ENCODE assay signal across 18 mouse cellular contexts in genomic region chr2:24472111-24472510, GRCm38 (mm10). TPM values are rescaled to one million over a fixed set of nuclear protein-coding genes. Genes with fewer than 3 reads are reported as not detected.
DNase-seq lines count a peak whose midpoint lies in the region; ATAC-seq and TF ChIP-seq lines count a peak whose summit lies in the region.
"Had no signal": no experiment of that assay in that cellular context is flagged by ENCODE, and none has a peak within 500 bp of the region (broad histone marks: within the 10 kb centered on the region; RNA-seq: fewer than 3 reads in every experiment).

No protein-coding gene starts in this region.

- H3K4me1 ChIP-seq in kidney, embryonic 15.5 days, result peaks cover 50% of the 10 kb centered on the region
- H3K4me1 ChIP-seq in embryonic facial prominence, embryonic 10.5 days, result peaks cover 21% of the 10 kb centered on the region
- H3K4me1 ChIP-seq in hindbrain, embryonic 10.5 days (replicated peaks), result peaks cover 30% of the 10 kb centered on the region
- peaks cover 6% of the 10 kb centered on the region; the same call in 1 of the 2 replicates for H3K4me1 ChIP-seq in limb, embryonic 11.5 days (ENCODE audit: control insufficient read depth, insufficient read depth, low read length)
- peaks cover 5% of the 10 kb centered on the region; the same call in 1 of the 2 replicates for H3K4me1 ChIP-seq in liver, postnatal 0 days (ENCODE audit: insufficient read depth)
- H3K4me1 ChIP-seq: liver, embryonic 12.5 days had no signal

- DNase-seq in kidney, postnatal 10 days, result no peak
- peak; percentile 33 for DNase-seq in embryonic facial prominence, embryonic 10.5 days (ENCODE audit: low spot score)
- peak; percentile 23 for DNase-seq in hindbrain, embryonic 10.5 days (ENCODE audit: low spot score)
- peak; percentile 39 for DNase-seq in limb, embryonic 11.5 days (ENCODE audit: low spot score)
- DNase-seq in liver, postnatal 0 days, result no peak
- DNase-seq in gastrocnemius, postnatal 10 days, result no peak
- DNase-seq: adrenal gland, adult 8-10 months; cerebellum, adult 9-10 months; heart, postnatal 4 days had no signal

- no peak for ATAC-seq in kidney, embryonic 15.5 days (replicated peaks; ENCODE audit: low FRiP score)
- ATAC-seq in limb, embryonic 11.5 days (ENCODE audit: insufficient number of reproducible peaks, low FRiP score, low TSS enrichment, low read depth), result no peak
- no peak for ATAC-seq in liver, postnatal 0 days
- ATAC-seq: liver, embryonic 12.5 days; lung, postnatal 0 days had no signal

- 0 out of 2 replicates have a peak overlapping the region, but pooled peaks have one; percentile 41 for H3K27ac ChIP-seq in kidney, embryonic 15.5 days
- H3K27ac ChIP-seq in embryonic facial prominence, embryonic 10.5 days (replicated peaks), result no peak overlapping the region
- H3K27ac ChIP-seq in hindbrain, embryonic 10.5 days, result no peak overlapping the region
- no peak overlapping the region for H3K27ac ChIP-seq in limb, embryonic 11.5 days (replicated peaks; ENCODE audit: low read depth, low read length)
- no peak overlapping the region for H3K27ac ChIP-seq in liver, postnatal 0 days (ENCODE audit: low read depth)
- H3K27ac ChIP-seq: heart, embryonic 13.5 days; liver, embryonic 12.5 days had no signal

- H3K36me3 ChIP-seq in kidney, embryonic 15.5 days, result 0 out of 2 replicates have a peak, but pooled peaks cover 2% of the 10 kb centered on the region
- H3K36me3 ChIP-seq in embryonic facial prominence, embryonic 10.5 days (replicated peaks), result no peaks in the 10 kb centered on the region
- H3K36me3 ChIP-seq in hindbrain, embryonic 10.5 days, result no peaks in the 10 kb centered on the region
- H3K36me3 ChIP-seq in limb, embryonic 11.5 days (ENCODE audit: control insufficient read depth, insufficient read depth, low read length), result no peaks in the 10 kb centered on the region
- H3K36me3 ChIP-seq in liver, postnatal 0 days (replicated peaks; ENCODE audit: insufficient read depth, low read length), result no peaks in the 10 kb centered on the region
- H3K36me3 ChIP-seq: G1E; heart, embryonic 13.5 days; liver, embryonic 12.5 days had no signal

- peaks cover 38% of the 10 kb centered on the region for H3K27me3 ChIP-seq in kidney, embryonic 15.5 days
- peaks cover 100% of the 10 kb centered on the region for H3K27me3 ChIP-seq in embryonic facial prominence, embryonic 10.5 days (replicated peaks; ENCODE audit: low read depth, poor library complexity, severe bottlenecking)
- peaks cover 94% of the 10 kb centered on the region for H3K27me3 ChIP-seq in hindbrain, embryonic 10.5 days (ENCODE audit: insufficient read depth, poor library complexity, severe bottlenecking)
- peaks cover 52% of the 10 kb centered on the region for H3K27me3 ChIP-seq in limb, embryonic 11.5 days (ENCODE audit: control insufficient read depth, insufficient read depth, low read length)
- peaks cover 54% of the 10 kb centered on the region for H3K27me3 ChIP-seq in liver, postnatal 0 days (ENCODE audit: insufficient read depth, low read length)

- H3K9ac ChIP-seq in kidney, embryonic 15.5 days, result peak overlapping the region; percentile 81
- no peak overlapping the region for H3K9ac ChIP-seq in limb, embryonic 11.5 days (ENCODE audit: low read length)
- H3K9ac ChIP-seq in liver, postnatal 0 days (replicated peaks), result no peak overlapping the region
- H3K9ac ChIP-seq: heart, embryonic 13.5 days; liver, embryonic 12.5 days had no signal

- 6% methylated on average over 7 of the region's 7 CpGs for WGBS in kidney, embryonic 15.5 days
- WGBS in embryonic facial prominence, embryonic 10.5 days, result 1% methylated on average over 7 of the region's 7 CpGs
- WGBS in hindbrain, embryonic 10.5 days, result 4% methylated on average over 7 of the region's 7 CpGs
- WGBS in limb, embryonic 11.5 days, result under 1% methylated on average over 7 of the region's 7 CpGs
- 4% methylated on average over 7 of the region's 7 CpGs for WGBS in liver, postnatal 0 days (ENCODE audit: insufficient replicate concordance)

- H3K4me3 ChIP-seq in kidney, embryonic 15.5 days (replicated peaks), result peak overlapping the region; percentile 63
- H3K4me3 ChIP-seq in embryonic facial prominence, embryonic 10.5 days, result no peak overlapping the region
- H3K4me3 ChIP-seq in hindbrain, embryonic 10.5 days, result peak overlapping the region; percentile 21; the same call in 1 of the 2 replicates
- H3K4me3 ChIP-seq in limb, embryonic 11.5 days (ENCODE audit: low read depth, low read length), result no peak overlapping the region
- no peak overlapping the region for H3K4me3 ChIP-seq in liver, postnatal 0 days (ENCODE audit: low read depth, low read length)
- H3K4me3 ChIP-seq: heart, embryonic 13.5 days; liver, embryonic 12.5 days had no signal

- peak overlapping the region; percentile 64 for H3K4me2 ChIP-seq in kidney, embryonic 15.5 days
- no peak overlapping the region for H3K4me2 ChIP-seq in limb, embryonic 11.5 days (ENCODE audit: low read depth, severe bottlenecking)
- H3K4me2 ChIP-seq in liver, postnatal 0 days (ENCODE audit: low read depth, low read length), result no peak overlapping the region
- H3K4me2 ChIP-seq: heart, embryonic 13.5 days; liver, embryonic 12.5 days had no signal

- no peak for TF ChIP-seq CTCF in liver, postnatal 0 days (IDR thresholded peaks at IDR 0.05; ENCODE audit: low read depth)

- H3K9me3 ChIP-seq in kidney, embryonic 15.5 days (replicated peaks), result no peaks in the 10 kb centered on the region
- H3K9me3 ChIP-seq in embryonic facial prominence, embryonic 10.5 days, result no peaks in the 10 kb centered on the region
- H3K9me3 ChIP-seq in hindbrain, embryonic 10.5 days, result no peaks in the 10 kb centered on the region
- H3K9me3 ChIP-seq in limb, embryonic 11.5 days (ENCODE audit: control insufficient read depth, low read length), result no peaks in the 10 kb centered on the region
- H3K9me3 ChIP-seq in liver, postnatal 0 days (ENCODE audit: low read length), result no peaks in the 10 kb centered on the region
- H3K9me3 ChIP-seq: G1E; heart, embryonic 13.5 days; liver, embryonic 12.5 days had no signal

- no peak for TF ChIP-seq EP300 in liver, postnatal 0 days (IDR thresholded peaks at IDR 0.05; ENCODE audit: low read depth)

RNA-seq across cellular contexts. Expression of gene Pax8, which starts 3.3 kb away (rescaled TPM):
- polyA plus RNA-seq in kidney, embryonic 15.5 days (2015; fragmentation: Nextera tagmentation; extraction: Ambion mirVana), result 127 and 129 TPM in 2 replicates
- 1.1 and 3.0 TPM in 2 replicates for polyA plus RNA-seq in embryonic facial prominence, embryonic 10.5 days (2016; fragmentation: Nextera tagmentation; extraction: Ambion mirVana)
- 10.2 and 23.7 TPM in 2 replicates for polyA plus RNA-seq in hindbrain, embryonic 10.5 days (2016; fragmentation: Nextera tagmentation; extraction: Ambion mirVana)
- not detected in 2 replicates for polyA plus RNA-seq in limb, embryonic 11.5 days (2014; fragmentation: Nextera tagmentation; extraction: Ambion mirVana)
- 0.25 TPM in 1 of 2 replicates, not detected in the other for polyA plus RNA-seq in liver, postnatal 0 days (2015; fragmentation: Nextera tagmentation; extraction: Ambion mirVana)
- not detected for total RNA-seq in gastrocnemius, postnatal 10 days (2021)
- total RNA-seq: adrenal gland, adult 8-10 months; gastrocnemius, postnatal 4 days; heart, postnatal 4 days; layer of hippocampus, postnatal 14 days; left cerebral cortex, postnatal 36 days; megakaryocyte-erythroid progenitor cell, adult 5-6 weeks had no signal
- polyA plus RNA-seq: G1E; liver, embryonic 12.5 days; lung, postnatal 0 days had no signal

Comparison
In these comparisons a context has a peak if more than half of its experiments do, and no peak if none do; other contexts are left out.
1. H3K4me3 ChIP-seq: peak in kidney, embryonic 15.5 days (single experiment) and hindbrain, embryonic 10.5 days (single experiment); none in embryonic facial prominence, embryonic 10.5 days (single experiment), limb, embryonic 11.5 days (single experiment) and liver, postnatal 0 days (single experiment).
2. DNase-seq: peak in embryonic facial prominence, embryonic 10.5 days (single experiment), hindbrain, embryonic 10.5 days (single experiment) and limb, embryonic 11.5 days (single experiment); none in kidney, postnatal 10 days (single experiment), liver, postnatal 0 days (single experiment) and gastrocnemius, postnatal 10 days (single experiment).